Mouse (Mus musculus): ENCODE data around the gene Ilk.
A peak's percentile ranks its signal among the peaks of the same experiment; 100 is the strongest.
"Not testable (repeated sequence)": the region's sequence is repeated elsewhere in the genome, so short reads cannot be mapped to it uniquely, and the experiment has no call there.

Ilk gene

GRCm38 (mm10) chr7:105743246-105743925 lies 7.0 kb downstream of the Ilk start:
- not testable (repeated sequence) for DNase-seq (ENCODE audit: low read depth)

- no peak for DNase-seq (ENCODE audit: low read depth)
Observed at GRCm38 (mm10) chr7:105743926-105744590, 7.7 kb downstream of the Ilk start, which contains the start of gene Taf10. Gene Taf10, minus strand, starts transcription at chr7:105744361.

DNA sequence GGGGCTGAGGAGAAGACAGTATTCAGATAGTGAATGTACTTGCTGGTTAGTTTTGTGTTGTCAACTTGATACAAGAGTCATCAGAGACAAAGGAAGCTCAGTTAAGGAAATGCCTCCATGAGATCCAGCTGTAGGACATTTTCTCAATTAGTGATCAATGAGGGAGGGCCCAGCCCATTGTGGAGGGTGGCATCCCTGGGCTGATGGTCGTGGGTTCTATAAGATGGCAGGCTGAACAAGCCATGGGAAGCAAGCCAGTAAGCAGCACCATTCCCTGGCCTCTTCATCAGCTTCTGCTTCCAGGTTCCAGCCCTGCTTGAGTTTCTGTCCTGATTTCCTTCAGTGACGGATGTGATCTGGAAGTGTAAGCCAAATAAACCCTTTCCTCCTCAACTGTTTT lies 11.4 kb downstream of the Ilk start:
- DNase-seq (ENCODE audit: low read depth), result no peak

DNA sequence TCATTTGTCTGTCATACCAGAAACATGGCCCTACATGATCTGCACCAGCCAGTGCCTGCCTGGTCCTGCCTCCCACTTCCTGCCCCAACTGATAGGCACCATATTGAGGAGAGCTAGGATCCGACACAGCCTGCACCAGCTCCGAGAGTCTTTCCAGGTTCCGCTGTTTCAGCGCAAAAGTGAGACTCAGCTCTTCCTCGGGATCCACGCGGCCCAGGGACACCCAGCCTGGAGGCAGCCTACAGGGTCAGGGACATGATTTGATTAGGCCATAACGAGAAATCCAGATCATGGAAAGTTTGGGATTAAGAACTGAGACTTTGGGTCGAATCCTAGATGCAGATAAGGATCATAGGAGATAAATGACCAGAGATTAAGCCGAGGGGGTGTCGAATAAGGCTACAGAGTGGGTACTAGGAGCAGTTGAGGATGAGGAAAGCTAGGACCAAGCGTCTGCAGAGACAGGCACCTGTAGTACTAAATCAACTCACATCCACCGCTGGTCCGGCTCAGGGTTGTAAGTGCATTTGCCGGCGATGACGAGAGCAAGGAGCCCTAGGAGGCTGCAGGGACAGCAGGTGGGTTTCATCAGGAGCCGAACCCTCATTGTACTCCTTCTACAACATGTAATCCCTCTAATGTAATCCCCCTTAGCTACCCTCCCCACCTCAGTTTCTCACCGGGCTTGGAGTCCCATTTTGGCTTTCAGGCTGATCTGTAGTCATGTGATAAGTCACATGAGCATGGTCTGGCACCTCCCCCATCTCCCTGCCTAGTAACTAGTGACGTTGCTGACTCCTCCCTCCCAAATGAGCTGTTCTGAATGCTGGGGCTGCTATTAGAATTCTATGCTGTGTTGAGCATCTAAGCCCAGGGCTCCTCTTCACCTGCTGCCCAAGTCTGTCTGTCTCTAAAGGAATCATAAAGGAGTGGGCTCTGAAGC lies 15.4 kb downstream of the Ilk start, which contains the start of gene Tpp1:
TSS of gene Tpp1 (minus strand) at position 745 of the 943 bp plus-strand sequence.
- peak; percentile 95 for DNase-seq (ENCODE audit: low read depth)

DNA sequence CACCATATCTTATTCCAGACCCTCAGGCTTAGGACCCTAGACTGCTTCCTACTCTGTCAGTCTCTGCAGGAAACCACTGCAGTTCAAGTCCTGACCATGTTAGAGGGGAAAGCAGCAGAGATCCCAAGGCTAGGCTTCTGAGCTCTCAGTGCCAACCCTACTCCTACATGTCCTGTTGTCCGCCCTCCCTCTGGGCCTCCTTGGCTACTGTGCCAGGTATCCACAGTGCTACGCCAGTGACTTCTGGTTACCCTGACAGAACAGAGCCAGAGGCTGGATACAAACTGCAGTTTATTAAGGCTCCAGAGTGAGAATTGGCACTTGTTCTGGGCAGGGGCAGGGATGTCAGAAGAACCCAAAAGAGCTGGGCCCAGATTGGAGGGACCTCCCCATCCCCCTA lies 16.3 kb downstream of the Ilk start:
- no peak for DNase-seq (ENCODE audit: low read depth)

GRCm38 (mm10) chr7:105753281-105753680 lies 16.9 kb downstream of the Ilk start:
- DNase-seq (ENCODE audit: low read depth), result no peak

GRCm38 (mm10) chr7:105761813-105762484 lies 25.6 kb downstream of the Ilk start:
- DNase-seq (ENCODE audit: low read depth), result no peak

- DNase-seq (ENCODE audit: low read depth), result no peak
Observed at GRCm38 (mm10) chr7:105762517-105763270, 26.3 kb downstream of the Ilk start.

GRCm38 (mm10) chr7:105764331-105764730 lies 27.9 kb downstream of the Ilk start:
- DNase-seq (ENCODE audit: low read depth), result no peak

DNA sequence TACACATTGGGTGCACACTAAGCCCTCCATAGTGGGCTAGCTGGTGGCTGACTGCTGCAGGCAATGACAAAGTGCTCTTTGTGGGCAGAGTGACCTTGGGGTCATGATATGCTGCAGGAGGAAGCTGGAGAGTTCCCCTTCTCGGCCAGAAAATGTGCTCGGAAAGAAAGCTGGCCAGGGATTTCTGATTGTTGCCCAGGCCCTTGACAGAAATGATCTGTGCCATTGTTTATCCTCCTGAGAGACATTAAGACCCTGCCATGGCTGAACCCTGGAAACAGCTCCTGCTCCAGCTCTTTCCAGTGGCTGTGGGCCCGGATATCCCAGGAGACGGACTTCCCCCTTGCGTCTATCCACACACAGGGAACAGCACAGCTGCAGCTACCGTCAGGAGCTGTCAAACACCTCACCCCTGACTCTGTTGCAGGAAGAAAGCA lies 31.4 kb downstream of the Ilk start:
- no peak for DNase-seq (ENCODE audit: low read depth)

GRCm38 (mm10) chr7:105769959-105770358 lies 33.6 kb downstream of the Ilk start:
- DNase-seq (ENCODE audit: low read depth), result no peak

DNA sequence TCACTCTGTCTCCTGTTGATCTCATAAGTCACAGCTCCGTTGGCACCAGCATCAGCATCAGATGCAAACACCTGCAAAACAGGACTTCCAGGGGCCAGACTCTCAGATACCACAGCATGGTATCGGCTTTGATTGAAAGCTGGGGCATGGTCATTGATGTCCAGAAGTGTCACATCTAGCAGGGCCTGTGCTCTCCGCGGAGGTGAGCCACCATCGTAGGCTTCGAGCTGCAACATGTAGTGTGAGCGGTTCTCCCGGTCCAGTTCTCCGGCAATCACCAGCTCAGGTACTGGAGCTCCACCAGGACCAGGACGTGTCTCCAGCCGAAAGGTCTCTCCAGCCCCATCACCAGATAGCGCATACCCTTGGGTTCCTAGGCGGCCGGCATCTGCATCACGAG lies 35.9 kb downstream of the Ilk start:
- no peak for DNase-seq (ENCODE audit: low read depth)

- no peak for DNase-seq (ENCODE audit: low read depth)
Observed at GRCm38 (mm10) chr7:105773041-105773440, 36.6 kb downstream of the Ilk start.

DNA sequence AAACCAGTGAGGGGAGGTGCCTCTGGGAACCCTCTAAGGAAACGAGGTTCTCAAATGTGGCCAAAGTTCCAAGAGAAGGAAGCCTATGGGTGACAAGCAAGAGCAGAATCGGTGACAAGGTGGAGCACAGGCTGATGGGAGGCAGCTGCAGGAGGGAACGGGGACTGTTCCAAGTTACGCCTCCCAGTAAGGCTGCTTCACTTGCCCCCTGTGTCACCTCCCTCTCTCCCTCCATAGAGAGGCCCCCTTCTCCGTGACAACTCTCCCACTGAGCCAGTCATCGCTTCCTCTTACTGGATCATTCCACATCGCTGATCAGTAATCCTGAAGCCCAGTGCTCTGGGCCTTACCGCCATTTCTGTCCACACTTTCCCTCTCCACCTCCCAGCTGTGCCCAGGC lies 38.3 kb downstream of the Ilk start:
- no peak for DNase-seq (ENCODE audit: low read depth)

- no peak for DNase-seq (ENCODE audit: low read depth)
Observed at GRCm38 (mm10) chr7:105776026-105776425, 39.6 kb downstream of the Ilk start.

DNA sequence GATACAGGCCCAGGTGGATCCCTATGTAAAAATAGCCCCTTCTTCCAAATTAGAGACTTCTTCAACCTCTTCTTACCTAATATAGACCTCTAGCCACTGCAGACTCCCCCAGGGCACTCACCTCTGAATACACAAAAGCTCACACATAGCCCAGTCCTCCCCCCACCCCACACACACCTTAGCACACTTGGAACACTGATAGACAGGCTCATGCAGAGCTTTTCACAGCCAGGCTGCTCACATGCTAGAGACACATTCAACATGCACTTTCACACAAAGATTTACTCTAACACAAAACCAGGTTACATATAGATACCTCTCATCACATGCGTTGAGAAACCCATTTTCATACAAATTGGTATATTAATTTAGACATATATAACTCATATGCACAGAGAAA lies 40.9 kb downstream of the Ilk start:
- DNase-seq (ENCODE audit: low read depth), result no peak

GRCm38 (mm10) chr7:105777797-105778552 lies 41.6 kb downstream of the Ilk start:
- peak; percentile 73 for DNase-seq (ENCODE audit: low read depth)

DNA sequence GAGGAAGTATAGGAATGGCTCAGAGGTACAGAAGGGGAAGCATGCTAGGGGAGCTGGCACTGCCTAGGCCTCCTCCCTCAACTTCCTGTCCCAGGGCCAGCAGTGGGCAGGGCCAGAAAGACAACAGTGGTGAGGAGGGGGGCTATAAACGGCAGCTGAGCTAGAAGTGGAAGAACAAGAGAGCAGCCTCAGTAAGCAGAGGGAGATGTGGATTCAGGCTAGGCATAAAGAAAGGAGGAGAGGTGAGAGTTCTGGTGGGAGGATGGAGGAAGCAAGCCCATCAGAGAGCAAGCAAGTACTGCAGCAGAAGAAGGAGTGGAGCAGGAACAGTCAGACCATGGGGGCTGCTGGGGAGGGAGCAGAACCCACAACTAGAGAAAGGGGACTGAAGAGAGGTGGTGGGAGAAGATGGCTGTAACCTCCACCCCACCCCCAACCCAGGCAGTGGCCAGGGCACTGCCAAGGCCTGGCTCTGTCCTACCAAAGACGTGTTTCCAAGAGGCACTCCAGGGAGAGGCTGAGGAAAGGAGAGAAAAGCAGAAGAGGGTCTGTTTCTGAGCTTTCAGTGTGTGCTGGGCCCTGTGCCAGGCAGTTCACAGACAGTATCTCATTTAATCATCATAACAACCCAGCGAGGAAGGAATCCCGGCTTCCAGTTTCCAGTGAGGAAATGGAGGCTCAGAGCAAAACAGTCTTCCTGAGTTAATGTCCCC lies 42.3 kb downstream of the Ilk start:
- no peak for DNase-seq (ENCODE audit: low read depth)

DNA sequence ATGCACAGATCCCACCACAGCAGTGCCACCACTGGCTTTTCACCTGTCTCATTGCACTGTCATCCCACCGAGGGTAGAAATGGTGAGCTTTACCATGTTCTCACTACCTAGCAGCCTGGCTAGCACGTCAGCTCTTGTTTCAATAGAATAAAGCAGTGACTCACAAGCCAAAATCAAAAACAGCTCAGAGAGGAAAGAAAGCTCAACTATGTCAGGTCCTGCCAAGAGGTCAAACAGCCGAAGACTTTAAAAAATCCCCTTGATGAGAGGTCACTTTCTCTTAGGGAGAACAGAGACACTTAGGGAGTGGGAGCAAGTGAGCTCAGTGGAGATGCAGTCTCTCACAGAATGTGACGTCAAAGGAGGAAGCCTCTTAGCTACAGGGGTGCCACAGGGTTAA lies 47.5 kb downstream of the Ilk start:
- DNase-seq (ENCODE audit: low read depth), result no peak

- no peak for DNase-seq (ENCODE audit: low read depth)
Observed at GRCm38 (mm10) chr7:105784556-105784955, 48.2 kb downstream of the Ilk start.

Data from fibroblast of lung, adult 2 months (primary cell).